Mouse (Mus musculus) thymus, postnatal 14 days (tissue): ENCODE data around the gene Speg.

Source experiments
- DNase-seq: peaks from one replicate; pipeline ENCODE4 v3.0.0; 2021

Gene Speg

GRCm38 (mm10) chr1:75398761-75399402 is 23.8 kb downstream of the Speg start:
- DNase-seq: peak; percentile 68

- DNase-seq: no peak
Observed at GRCm38 (mm10) chr1:75399755-75400492, 24.8 kb downstream of the Speg start.

GRCm38 (mm10) chr1:75400493-75401115 is 25.5 kb downstream of the Speg start:
- DNase-seq: no peak

DNA sequence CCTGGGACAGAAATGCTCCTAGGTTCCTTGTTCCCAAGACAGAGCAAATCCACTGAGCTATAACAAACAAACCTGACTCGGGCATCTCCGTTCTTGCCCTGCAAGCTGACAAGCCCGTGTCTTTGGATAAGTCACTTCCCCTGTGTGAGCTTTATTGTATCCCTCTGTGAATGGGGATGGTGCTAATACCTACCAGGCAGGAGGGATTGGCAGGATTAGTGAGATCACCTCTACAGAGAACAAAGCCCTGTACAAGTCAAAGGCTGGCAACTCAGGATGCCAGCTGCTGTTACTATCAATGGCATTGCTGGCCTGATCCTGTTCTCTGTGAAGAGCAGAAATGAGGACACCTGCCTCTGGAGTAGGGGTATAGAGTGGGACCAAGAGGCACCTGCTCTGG is 30.4 kb downstream of the Speg start:
- DNase-seq: no peak

DNA sequence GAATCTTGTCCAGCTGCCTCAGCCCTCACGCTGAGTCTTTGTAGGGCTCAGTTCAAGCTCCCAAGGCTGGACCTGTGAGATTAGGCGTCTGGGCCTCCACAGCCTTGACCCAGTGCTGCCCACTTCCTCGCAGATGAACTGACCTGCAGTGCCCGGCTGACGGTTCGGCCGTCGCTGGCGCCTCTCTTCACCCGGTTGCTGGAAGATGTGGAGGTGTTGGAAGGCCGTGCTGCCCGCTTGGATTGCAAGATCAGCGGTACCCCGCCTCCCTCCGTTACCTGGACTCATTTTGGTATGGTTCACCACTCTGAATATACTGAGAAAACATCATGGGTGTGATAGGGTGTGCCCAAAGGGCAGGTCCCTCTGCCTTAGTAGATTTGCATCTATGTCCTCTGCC is 31.1 kb downstream of the Speg start:
- DNase-seq: no peak

- DNase-seq: no peak
Observed at GRCm38 (mm10) chr1:75407056-75407455, 32.0 kb downstream of the Speg start.

DNA sequence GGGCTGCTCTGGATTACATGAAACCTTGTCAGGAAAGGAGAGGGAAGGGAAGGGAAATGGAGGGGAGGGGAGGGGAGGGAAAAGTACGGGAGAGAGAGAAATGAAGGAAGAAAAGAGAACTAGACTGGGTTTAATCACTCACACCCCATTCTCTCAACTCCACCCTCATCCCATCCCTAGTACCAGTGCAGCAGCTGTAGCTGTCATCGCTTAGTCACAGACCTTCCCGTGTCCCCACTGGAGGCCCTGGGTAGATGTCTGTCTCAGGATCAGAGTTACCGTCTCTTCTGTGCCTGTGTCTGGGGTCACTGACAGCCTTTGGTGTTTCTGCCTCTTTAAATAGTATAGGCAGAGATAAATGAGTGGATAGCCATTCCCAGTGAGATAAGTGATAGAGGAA is 33.1 kb downstream of the Speg start:
- no peak for DNase-seq

- no peak for DNase-seq
Observed at GRCm38 (mm10) chr1:75409950-75410349, 34.9 kb downstream of the Speg start.

- DNase-seq: no peak
Observed at GRCm38 (mm10) chr1:75412196-75412595, 37.1 kb downstream of the Speg start.

DNA sequence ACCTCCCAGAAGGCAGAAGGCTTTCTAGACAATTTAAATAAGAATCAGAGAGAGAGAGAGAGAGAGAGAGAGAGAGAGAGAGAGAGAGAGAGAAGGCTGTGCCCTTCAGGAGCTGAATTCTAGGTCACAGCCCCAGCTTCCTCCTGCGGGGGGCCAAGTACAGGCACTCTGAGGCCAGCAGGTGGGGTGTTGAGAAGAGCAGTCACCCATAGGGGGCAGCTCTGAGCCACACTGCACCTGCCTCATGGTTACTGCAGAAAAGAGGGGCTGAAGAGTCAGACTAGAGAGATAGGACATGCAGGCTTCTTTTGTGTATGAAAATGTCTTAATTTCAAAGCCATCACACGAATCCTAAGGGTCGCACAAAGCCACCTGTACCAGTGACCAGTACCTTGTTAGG is 38.7 kb downstream of the Speg start:
- peak; percentile 73 for DNase-seq

- no peak for DNase-seq
Observed at GRCm38 (mm10) chr1:75421794-75422193, 46.7 kb downstream of the Speg start.

- peak; percentile 21 for DNase-seq
Observed at GRCm38 (mm10) chr1:75422216-75422822, 47.2 kb downstream of the Speg start.

DNA sequence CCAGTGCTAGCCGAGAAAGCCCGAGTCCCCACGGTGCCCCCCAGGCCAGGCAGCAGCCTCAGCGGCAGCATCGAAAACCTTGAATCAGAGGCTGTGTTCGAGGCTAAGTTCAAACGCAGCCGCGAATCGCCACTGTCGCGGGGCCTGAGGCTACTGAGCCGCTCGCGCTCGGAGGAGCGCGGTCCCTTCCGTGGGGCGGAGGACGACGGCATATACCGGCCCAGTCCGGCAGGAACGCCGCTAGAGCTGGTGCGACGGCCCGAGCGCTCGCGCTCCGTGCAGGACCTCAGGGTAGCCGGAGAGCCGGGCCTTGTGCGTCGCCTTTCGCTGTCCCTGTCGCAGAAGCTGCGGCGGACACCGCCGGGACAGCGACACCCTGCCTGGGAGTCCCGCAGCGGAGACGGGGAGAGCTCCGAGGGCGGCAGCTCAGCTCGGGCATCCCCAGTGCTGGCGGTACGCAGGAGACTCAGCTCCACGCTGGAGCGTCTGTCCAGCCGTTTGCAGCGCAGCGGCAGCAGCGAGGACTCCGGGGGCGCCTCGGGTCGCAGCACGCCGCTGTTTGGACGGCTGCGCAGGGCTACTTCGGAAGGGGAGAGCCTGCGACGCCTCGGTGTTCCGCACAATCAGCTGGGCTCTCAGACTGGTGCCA is 47.9 kb downstream of the Speg start:
- DNase-seq: no peak

DNA sequence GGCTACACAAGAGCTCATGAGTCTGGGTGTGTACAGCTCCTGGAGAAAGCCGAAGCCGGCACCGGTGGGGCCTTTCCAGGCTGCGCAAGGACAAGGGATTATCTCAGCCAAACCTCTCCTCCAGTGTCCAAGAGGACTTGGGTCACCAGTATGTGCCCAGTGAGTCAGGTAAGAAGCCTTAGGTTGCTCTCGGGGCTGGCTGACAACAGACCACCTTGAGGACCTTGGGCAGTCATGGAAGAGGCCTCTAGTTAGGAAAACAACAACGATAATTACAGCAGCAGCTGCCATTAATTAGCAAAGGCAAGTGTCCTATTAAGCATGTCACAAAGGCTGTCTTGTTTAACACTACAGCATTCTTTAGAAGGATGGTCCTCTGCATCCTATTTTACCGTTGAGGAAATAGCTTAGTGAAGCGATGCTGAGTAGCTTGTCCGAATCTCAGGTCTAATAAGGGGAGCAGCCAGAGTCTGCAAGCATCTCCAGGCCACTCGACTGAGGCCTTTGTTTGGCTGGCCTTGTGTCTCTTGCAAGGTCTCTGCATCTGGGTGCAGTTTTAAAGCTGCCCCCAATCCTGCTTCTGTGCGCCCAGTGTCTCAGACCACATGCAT is 48.8 kb downstream of the Speg start:
- DNase-seq: no peak

GRCm38 (mm10) chr1:75425796-75426471 is 50.8 kb downstream of the Speg start:
- DNase-seq: peak; percentile 26

DNA sequence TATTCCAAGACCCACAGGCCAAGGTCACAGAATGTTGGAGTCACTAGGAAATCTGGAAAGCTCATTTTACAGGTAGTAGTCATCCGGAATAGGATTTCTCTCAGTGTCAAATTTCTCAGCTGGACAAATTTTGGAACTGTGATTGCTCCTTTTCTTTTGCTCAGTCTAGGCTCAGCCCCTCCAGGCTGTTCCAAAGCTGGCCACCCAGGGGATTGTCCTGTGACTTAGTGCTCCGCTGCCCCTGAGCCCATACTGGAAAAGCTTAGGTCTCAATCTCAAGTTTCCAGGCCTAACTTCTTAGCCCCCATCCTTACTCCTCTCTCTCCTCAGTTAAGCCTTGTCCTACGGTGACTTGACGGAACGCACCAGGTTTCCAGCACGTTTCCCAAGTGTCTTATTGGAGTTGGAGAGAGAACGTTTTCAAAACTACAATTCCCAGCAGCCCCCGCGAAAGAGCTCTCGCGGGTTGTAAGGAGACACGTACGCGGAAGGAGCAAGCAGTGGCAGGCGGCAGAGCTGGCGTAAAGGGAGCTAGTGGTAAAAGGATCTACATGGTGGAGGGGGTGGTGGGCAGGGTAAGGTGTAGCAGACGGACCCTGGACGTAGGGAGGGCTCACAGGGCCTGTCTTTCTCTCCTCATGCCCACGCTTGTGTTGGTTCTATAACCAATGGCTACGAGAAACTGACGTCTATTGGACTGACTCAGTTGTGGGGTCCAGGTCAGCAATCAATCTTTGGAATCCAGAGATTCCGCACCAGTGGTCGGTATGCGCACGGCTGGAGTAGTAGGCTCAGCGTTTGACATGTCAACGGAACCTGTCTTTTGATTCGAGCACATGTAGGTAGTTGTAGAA is 60.6 kb downstream of the Speg start, which contains the start of gene Gmppa:
Gmppa (plus strand) TSS at position 456 of the 854 bp plus-strand sequence.
- DNase-seq: peak; percentile 79

DNA sequence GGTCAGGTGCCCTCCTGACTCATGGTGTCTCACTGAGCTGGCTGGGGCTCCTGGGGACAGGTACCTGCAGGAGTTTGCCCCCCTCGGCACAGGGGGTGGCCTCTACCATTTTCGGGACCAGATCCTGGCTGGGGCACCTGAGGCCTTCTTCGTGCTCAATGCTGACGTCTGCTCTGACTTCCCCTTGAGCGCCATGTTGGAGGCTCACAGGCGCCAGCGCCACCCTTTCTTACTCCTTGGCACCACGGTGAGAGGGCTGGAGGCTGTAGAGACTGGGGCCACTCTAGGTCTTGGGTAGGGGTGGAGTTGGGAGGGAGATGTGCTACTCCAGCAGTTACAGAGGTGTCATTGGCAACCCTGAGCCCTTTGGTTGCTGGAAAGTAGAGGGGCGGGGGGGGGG is 63.7 kb downstream of the Speg start:
- DNase-seq: no peak

- DNase-seq: no peak
Observed at GRCm38 (mm10) chr1:75440661-75441060, 65.6 kb downstream of the Speg start.

DNA sequence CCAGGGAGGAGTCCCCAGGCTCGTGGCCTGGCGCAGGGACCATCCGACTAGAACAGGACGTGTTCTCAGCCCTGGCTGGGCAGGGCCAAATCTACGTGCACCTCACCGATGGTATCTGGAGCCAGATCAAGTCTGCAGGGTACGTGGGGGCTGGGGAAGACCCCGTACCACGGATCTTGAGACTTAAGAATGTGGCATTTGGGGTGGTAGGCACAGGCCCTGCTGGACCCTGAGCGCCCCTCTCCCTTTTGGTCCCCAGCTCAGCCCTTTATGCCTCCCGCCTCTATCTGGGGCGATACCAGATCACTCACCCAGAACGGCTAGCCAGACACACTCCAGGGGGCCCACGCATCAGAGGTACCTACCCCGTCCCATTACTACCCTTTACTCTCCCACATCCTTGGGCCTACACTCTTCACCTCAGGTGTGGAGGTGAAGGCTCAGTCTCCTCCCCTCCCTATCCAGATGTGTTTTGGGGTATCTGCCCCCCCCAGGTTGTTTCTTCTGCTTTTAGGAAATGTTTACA is 66.4 kb downstream of the Speg start:
- DNase-seq: no peak

GRCm38 (mm10) chr1:75442171-75442570 is 67.1 kb downstream of the Speg start:
- no peak for DNase-seq

GRCm38 (mm10) chr1:75442811-75443210 is 67.7 kb downstream of the Speg start:
- DNase-seq: no peak
